Mouse (Mus musculus) lung, postnatal 25 days (tissue): ENCODE results near the gene Olfr2.

Experiments used
- DNase-seq: peaks from one replicate; pipeline ENCODE4 v3.0.0; 2022; ENCODE audit warnings: low spot score

Olfr2 gene

GRCm38 (mm10) chr7:107005972-107006371 is at the start of gene Olfr2:
Gene Olfr2, minus strand, starts transcription at chr7:107006072.
- no peak for DNase-seq

DNA sequence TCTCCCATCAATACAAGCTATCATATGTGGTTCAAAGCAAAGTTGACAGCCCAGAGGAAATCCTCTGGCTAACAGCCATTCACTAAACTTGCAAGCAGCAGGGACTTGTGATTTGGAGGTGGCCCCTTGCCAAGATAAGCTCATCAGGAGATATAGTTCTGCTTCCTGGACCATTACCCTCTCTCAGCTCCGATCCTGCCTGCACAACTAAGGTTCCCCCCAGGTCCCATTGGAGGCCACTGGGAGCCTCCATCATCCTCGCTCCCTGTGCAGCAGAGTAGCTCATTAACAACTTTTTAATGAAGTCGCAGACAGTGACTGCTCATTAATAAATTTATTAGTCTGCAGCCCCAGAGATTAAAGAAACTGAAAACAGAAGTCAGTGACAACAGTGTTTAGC is 41.7 kb upstream of the Olfr2 start:
- no peak for DNase-seq

- peak; percentile 34 for DNase-seq
These were observed 40.0 kb upstream of the Olfr2 start for GRCm38 (mm10) chr7:107045833-107046232.

DNA sequence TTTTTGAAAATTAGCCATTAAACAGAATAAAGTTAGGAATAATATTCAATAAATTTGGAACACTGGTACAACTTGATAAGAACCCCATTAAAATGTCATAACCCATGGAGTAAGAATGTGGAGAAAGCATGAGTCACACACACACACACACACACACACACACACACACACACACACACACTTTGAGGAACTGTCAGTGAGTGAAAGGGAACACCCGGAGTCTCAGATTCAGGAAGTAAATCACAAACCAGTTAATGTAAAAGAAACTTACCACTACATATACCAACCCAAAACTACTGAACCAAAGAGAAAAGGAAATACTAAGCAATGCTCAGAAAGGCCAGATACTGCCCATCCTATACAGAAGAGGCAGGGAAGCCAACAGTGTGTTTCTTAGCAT is 38.5 kb upstream of the Olfr2 start:
- DNase-seq: no peak

DNA sequence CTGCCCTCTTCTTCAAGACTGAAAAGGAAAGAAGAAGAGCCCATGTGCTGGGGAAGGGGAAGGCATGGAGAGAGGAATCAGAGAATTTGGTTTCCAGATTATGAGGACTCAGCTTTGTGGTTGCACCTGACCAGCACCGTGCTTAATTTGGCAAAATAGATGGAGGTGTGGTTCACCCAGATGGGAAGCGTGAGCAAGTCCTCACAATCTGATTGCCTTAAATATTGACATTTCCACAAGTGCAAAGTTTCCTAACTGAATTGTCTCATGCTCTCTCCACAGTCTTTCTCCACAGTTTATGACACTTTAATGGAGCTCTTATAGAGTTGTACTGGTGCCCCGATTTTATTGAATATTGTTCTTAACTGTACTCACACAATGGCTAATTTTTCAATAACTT is 37.3 kb upstream of the Olfr2 start:
- no peak for DNase-seq

- DNase-seq: no peak
These were observed 34.2 kb upstream of the Olfr2 start for GRCm38 (mm10) chr7:107039934-107040563.

DNA sequence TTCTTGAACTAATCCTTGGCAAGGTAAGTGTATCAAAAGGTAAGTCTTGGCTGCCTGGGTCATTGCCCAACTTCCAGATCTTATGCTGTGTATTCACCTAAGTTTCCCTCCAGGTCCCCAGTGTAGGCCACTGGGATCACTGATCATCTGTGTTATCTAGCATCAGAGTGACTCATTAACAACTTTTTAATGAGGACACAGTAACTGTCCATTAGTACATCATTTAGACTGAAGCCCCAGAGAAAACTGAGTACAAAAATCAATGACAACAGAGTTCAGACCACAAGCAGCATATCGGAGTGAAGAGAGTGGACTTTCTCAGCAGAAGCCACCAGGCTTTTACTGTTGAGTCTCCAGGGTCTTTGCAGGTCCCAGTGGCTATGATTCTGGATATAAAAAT is 25.0 kb upstream of the Olfr2 start, which contains the start of gene Olfr713:
Gene Olfr713 (plus strand): TSS at position 301 of the 400 bp plus-strand sequence.
- no peak for DNase-seq

DNA sequence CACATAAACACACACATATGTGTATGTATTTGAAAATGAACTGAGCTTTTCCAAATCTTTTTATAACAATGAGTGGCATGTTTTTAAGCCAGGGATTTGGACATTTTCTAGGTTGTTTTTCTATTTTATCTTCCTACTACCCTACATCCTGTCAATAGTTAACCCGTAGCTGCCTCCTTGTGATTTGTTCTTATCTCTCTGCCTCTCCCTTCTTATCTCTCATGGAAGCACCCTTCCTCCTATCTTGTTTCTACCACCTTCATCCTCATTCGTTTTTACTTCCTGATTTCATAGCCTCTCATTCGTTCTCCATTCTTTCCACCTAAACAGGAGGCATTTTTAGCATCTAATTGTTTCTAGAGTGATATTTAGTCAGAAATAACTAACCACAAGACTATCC is 1.7 kb downstream of the Olfr2 start:
- DNase-seq: no peak

DNA sequence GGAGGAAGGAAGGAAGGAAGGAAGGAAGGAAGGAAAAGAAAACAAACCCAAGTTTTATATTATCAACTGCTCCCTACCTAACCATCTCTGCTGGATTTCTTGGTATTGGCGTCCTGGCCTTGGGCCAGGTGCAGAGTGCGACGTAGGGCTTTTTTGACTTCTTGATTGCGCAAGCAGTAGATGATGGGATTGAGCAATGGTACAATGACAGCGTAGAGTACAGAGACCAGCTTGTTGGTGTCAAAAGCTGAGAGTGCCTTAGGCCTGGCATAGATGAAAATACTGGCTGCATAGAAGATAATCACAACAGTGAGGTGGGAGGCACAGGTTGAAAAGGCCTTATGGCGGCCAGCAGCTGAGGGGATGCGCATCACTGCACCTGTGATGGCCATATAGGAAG is 5.1 kb downstream of the Olfr2 start:
- no peak for DNase-seq

GRCm38 (mm10) chr7:106985236-106985635 is 20.6 kb downstream of the Olfr2 start:
- no peak for DNase-seq

GRCm38 (mm10) chr7:106975353-106975752 is 30.5 kb downstream of the Olfr2 start, which contains the start of gene Olfr711:
Gene Olfr711, minus strand, starts transcription at chr7:106975453.
- DNase-seq: no peak

DNA sequence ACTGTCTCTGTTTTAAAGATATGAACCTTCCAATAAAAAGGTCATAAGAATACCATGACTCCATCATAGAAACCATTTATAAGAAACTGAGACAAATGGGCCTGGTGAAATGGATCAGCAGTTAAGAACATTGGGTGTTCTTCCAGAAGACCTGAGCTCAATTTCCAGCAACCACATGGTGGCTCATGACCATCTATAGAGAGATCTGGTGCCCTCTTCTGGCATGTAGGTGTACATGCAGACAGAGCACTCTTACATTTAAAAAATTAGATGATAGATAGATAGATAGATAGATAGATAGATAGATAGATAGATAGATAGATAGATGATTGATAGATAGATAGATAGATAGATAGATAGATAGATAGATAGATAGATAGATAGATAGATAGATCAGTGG is 38.4 kb downstream of the Olfr2 start:
- DNase-seq: peak; percentile 2

DNA sequence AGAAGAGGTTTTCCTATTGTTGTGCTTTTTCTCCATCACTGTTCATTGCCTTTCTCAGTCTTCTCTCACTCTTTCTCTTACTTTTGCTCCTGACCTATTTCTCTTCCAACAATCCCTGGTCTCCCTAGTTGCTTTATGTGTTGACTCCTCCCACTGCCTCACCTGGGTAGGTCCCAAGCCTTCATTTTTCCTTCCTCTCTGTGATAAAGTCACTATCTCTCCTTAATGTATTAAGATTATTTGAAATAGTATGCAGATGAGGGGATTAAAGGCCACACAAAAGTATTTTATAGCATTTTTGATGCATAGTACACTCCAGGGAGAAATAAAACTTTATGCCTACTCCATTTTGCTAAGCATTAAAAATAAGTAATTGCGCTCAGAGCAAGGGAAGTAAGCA is 42.0 kb downstream of the Olfr2 start, which contains the start of gene Olfr6:
Gene Olfr6 (minus strand): TSS at position 101 of the 400 bp plus-strand sequence.
- no peak for DNase-seq

DNA sequence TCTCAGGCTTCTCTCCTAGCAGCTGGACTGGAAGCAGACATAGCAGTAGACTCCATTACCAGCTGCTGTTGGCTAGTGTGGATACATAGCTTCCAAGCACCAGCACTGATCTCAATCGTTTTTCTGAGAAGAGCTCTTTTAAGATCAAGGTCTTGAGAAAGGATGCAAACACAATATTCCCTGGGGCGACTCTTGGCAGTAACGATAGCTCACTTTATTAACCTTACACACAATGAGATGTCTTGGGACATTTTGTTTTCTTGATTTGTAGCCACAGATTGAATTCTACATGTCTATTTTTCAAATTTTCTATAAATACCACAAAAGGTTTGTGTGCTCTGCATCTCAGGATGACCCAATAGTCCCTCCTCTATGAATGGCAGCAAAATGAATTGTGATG is 57.7 kb downstream of the Olfr2 start, which contains the start of gene Olfr710:
Gene Olfr710 (minus strand): TSS at position 101 of the 400 bp plus-strand sequence.
- DNase-seq: no peak
